Comparison of ENCODE assay signal across 8 mouse cellular contexts in genomic region chr7:34652751-34653502, GRCm38 (mm10). TPM values are rescaled to one million over a fixed set of nuclear protein-coding genes. Genes with fewer than 3 reads are reported as not detected.
DNase-seq lines count a peak whose midpoint lies in the region; ATAC-seq lines count a peak whose summit lies in the region.

No protein-coding gene starts in this region.

- peak overlapping the region; percentile 68 for H3K4me2 ChIP-seq in midbrain, embryonic 13.5 days (replicated peaks)

- H3K9me3 ChIP-seq in midbrain, embryonic 13.5 days, result no peaks in the 10 kb centered on the region

- no peaks in the 10 kb centered on the region for H3K27me3 ChIP-seq in midbrain, embryonic 13.5 days

- DNase-seq in adrenal gland, adult 2 months, result peak; percentile 45
- no peak for DNase-seq in adrenal gland, postnatal 4 days (ENCODE audit: low spot score in 2 of 2)
- DNase-seq in cerebellum, postnatal 25 days, result peak; percentile 21 to 33
- DNase-seq in gastrocnemius, postnatal 36 days, result peak; percentile 44 to 57
- peak; percentile 71 for DNase-seq in kidney, postnatal 10 days
- DNase-seq in urinary bladder, postnatal 36 days (ENCODE audit: low spot score in 2 of 2), result peak; percentile 43 to 52
- DNase-seq in right cerebral cortex, postnatal 10 days (ENCODE audit: low spot score in 2 of 2), result no peak

- intact Hi-C loops in gastrocnemius, postnatal 36 days (cut with DNase I), result no loop called here

- ATAC-seq in midbrain, embryonic 13.5 days, result no peak

- H3K36me3 ChIP-seq in midbrain, embryonic 13.5 days, result peaks cover 21% of the 10 kb centered on the region

- peak overlapping the region; percentile 100 for H3K27ac ChIP-seq in midbrain, embryonic 13.5 days

- H3K9ac ChIP-seq in midbrain, embryonic 13.5 days (replicated peaks), result peak overlapping the region; percentile 95

- H3K4me3 ChIP-seq in midbrain, embryonic 13.5 days (replicated peaks), result peak overlapping the region; percentile 78

- peaks cover 56% of the 10 kb centered on the region for H3K4me1 ChIP-seq in midbrain, embryonic 13.5 days (replicated peaks)

- under 1% methylated on average over 48 of the region's 48 CpGs for WGBS in midbrain, embryonic 13.5 days

RNA-seq across cellular contexts. Expression of gene Kctd15, which starts 3.6 kb away (rescaled TPM):
- 10 to 100 TPM in 1 of 2 experiments, 1 to 10 TPM in 1; 5.3 to 14.4 TPM for total RNA-seq in adrenal gland, adult 2 months (2021)
- 8.7 and 11.6 TPM in 2 replicates for polyA plus RNA-seq in adrenal gland, adult 2 months (2012; rRNA removed)
- 10 to 100 TPM; 15.6 to 19.9 TPM for total RNA-seq in adrenal gland, postnatal 4 days (2021)
- total RNA-seq in gastrocnemius, postnatal 36 days (2021), result 10 to 100 TPM; 41.0 to 42.9 TPM
- polyA plus RNA-seq in midbrain, embryonic 13.5 days (2015; fragmentation: Nextera tagmentation; extraction: Ambion mirVana), result 35.2 and 42.8 TPM in 2 replicates

Comparison
In these comparisons a context has a peak if more than half of its experiments do, and no peak if none do; other contexts are left out.
1. DNase-seq: peak in adrenal gland, adult 2 months (single experiment), cerebellum, postnatal 25 days (2 of 2), gastrocnemius, postnatal 36 days (2 of 2), kidney, postnatal 10 days (single experiment) and urinary bladder, postnatal 36 days (2 of 2); none in adrenal gland, postnatal 4 days (0 of 2) and right cerebral cortex, postnatal 10 days (0 of 2).